In the genomic region with DNA sequence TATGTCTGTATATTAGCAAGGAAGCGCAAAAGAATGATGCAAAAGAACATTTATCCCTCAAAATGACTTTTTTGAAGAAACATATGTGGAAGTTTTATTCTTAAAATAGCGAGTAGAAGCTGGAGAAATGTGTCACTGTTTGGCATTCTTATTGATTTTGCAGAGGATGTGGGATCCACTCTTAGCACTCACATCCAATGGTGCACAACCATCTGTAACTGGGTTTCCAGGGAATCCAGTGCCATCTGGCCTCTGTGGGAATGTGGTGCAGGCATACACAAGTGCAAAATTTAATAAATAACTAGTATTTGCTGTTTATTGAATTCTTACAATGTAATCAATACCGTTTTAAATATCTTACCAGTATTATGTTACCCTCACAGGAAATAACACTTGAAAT, we compare ENCODE assay signal across 23 mouse cellular contexts.
DNase-seq lines count a peak whose midpoint lies in the region; TF ChIP-seq lines count a peak whose summit lies in the region.
"Had no signal": no experiment of that assay in that cellular context is flagged by ENCODE, and none has a peak within 500 bp of the region (broad histone marks: within the 10 kb centered on the region; RNA-seq: fewer than 3 reads in every experiment).

No protein-coding gene starts in this region.

- intact Hi-C loops in left cerebral cortex, postnatal 14 days (cut with DNase I): loop anchor here (2.0 kb wide), 1 partner anchor 51 kb away; no protein-coding TSS in a partner anchor
- intact Hi-C loops in left cerebral cortex, adult 2 months (cut with DNase I): no loop called here

- TF ChIP-seq CTCF in left cerebral cortex, adult 2 months (IDR thresholded peaks at IDR 0.05): no peak

- no peak overlapping the region for H3K27ac ChIP-seq in left cerebral cortex, adult 2 months
- H3K27ac ChIP-seq: forebrain, embryonic 13.5 days; heart, adult 2 months; heart, embryonic 13.5 days; hindbrain, embryonic 13.5 days; limb, embryonic 15.5 days; midbrain, embryonic 10.5 days; stomach, embryonic 15.5 days had no signal

- no peak overlapping the region for H3K4me3 ChIP-seq in left cerebral cortex, adult 2 months
- H3K4me3 ChIP-seq: forebrain, embryonic 13.5 days; heart, adult 2 months; heart, embryonic 13.5 days; hindbrain, embryonic 13.5 days; limb, embryonic 15.5 days; midbrain, embryonic 10.5 days; stomach, embryonic 15.5 days had no signal

- peak; percentile 19 to 22 for DNase-seq in left cerebral cortex, postnatal 14 days (ENCODE audit: low spot score in 2 of 2)
- DNase-seq in left cerebral cortex, adult 2 months (ENCODE audit: extremely low spot score in 1 of 2, low spot score in 2 of 2): no peak
- peak; percentile 75 for DNase-seq in brain, adult 2 months (ENCODE audit: low read depth, low spot score)
- DNase-seq in layer of hippocampus, adult 11-12 months (ENCODE audit: low spot score): peak; percentile 47
- peak; percentile 10 to 26 for DNase-seq in layer of hippocampus, postnatal 10 days (ENCODE audit: low spot score in 2 of 2)
- no peak for DNase-seq in adrenal gland, postnatal 4 days (ENCODE audit: low spot score in 2 of 2)
- DNase-seq in urinary bladder, postnatal 4 days (ENCODE audit: low spot score in 2 of 2): no peak
- DNase-seq: B cell, adult 2 months; cerebellum, adult 2 months; cerebellum, postnatal 36 days; embryo, embryonic 11 days; gastrocnemius, postnatal 36 days; heart, adult 2 months; kidney, adult 11 months; kidney, postnatal 4 days; thymus, adult 18-20 months; thymus, postnatal 4 days had no signal

Comparison
In these comparisons a context has a peak if more than half of its experiments do, and no peak if none do; other contexts are left out.
1. DNase-seq: peak in left cerebral cortex, postnatal 14 days (2 of 2), brain, adult 2 months (single experiment), layer of hippocampus, adult 11-12 months (single experiment) and layer of hippocampus, postnatal 10 days (2 of 2); none in left cerebral cortex, adult 2 months (0 of 2), adrenal gland, postnatal 4 days (0 of 2) and urinary bladder, postnatal 4 days (0 of 2).